Mouse (Mus musculus) gastrocnemius, adult 18-20 months (tissue): ENCODE measurements around the gene Dolk. TPM values are rescaled to one million over a fixed set of nuclear protein-coding genes. Genes with fewer than 3 reads are reported as not detected.

Source experiments
- DNase-seq: peaks from one replicate; pipeline ENCODE4 v3.0.0; 2021; ENCODE audit warnings: low spot score
- long read RNA-seq, 2 experiments: library from polyadenylated mRNA; stranded (forward); transcript quantifications; one replicate each; pipeline ENCODE4 v2.0.0; 2021
- total RNA-seq, 2 experiments: library from RNA; stranded (reverse); gene quantifications; 2 replicates each; pipeline ENCODE4 v1.2.3; 2021

Dolk gene
- 10 to 100 TPM; 20.9 to 22.4 TPM for total RNA-seq
- long read RNA-seq, experiment 1, transcript Dolk-201 (1 exons, 2,104 nt): major isoform, 54 of 54 reads
- long read RNA-seq, experiment 1, partial matches to known transcripts: 0 of 54 reads
- long read RNA-seq, experiment 1, other reads (novel, unspliced or antisense): 0 of 54 reads
- long read RNA-seq, experiment 2, transcript Dolk-201 (1 exons, 2,104 nt): major isoform, 38 of 38 reads
- long read RNA-seq, experiment 2, partial matches to known transcripts: 0 of 38 reads
- long read RNA-seq, experiment 2, other reads (novel, unspliced or antisense): 0 of 38 reads

DNA sequence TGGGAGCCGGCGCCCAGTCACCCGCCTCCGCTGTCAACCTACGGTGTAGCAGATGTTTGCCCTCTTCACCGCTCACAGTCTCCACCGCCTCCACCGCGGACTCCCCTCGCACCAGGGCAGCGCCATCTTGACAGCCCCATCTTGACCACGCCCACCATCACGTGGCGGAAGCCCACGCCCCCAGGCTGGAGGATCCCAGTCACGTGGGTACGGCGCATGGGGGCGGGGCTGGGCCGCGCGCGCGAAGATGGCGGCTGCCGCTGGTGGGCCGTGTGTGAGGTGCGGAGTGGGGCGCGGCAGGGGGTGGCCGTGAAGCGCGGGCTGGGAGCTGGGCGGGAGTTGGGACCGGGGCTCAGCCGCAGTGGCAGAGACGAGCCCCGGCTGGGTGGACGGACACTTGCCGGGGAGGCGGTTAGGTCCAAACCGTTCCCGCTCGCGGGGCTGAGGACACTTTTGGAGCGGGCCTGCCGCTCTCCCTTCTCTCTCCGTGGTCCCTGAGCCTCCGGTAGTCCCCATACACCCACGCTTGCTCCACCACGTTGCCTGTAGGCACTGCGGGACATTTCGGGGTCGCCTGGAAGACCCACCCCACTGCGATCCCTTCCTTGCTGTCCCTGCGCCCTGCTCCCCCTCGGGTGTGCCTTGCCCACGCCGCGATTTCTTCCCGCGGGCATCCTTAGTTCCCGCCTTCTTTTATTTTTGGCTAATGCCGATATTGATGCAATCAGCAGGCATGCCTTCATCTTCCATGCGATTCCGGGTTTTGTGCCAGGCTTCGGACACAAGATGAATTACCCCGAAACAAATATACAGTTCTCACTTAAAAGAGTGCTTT is at the start of gene Dolk, which contains the start of gene Nup188:
Dolk (minus strand) TSS at position 143 of the 835 bp plus-strand sequence.
Nup188 (plus strand) TSS at position 206 of the 835 bp plus-strand sequence.
- peak; percentile 96 for DNase-seq

DNA sequence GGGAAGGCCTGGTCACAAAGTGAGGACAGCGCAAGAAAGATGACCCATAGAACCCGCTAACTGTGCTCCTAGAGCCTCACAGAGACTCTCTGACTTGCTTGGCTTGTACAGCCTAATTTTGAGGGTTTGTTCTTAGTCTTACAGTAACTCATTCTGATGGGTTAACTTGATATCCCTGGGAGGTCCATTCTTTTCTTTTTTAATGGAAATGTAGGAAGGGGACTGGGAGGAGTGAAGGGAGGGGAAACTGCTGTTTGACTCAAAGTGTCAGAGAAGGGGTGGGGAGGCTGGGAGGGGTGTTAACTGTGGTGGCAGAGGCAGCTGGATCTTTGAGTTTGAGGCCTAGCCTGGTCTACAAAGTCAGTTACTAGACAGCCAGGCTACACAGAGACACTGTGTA is 49.2 kb upstream of the Dolk start:
- DNase-seq: no peak

DNA sequence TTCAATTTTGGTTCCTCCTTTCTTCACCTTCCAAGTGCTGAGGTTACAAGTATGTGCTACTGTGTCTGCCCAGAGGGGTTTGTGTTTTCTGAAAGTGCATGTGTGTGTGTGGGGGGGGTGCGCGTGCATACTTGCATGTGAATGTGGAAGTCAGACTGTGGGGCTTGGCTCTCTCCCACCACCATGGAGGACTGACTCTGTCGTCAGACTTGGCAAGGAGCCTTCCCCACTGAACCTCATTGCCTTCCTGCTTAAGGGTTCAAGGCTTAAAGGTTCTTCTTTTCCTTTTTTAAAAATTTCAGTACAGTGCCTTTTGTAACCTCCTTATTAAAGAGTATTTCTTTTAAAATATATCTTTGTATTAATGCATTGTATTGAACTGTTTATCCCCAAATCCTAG is 42.7 kb upstream of the Dolk start:
- no peak for DNase-seq

DNA sequence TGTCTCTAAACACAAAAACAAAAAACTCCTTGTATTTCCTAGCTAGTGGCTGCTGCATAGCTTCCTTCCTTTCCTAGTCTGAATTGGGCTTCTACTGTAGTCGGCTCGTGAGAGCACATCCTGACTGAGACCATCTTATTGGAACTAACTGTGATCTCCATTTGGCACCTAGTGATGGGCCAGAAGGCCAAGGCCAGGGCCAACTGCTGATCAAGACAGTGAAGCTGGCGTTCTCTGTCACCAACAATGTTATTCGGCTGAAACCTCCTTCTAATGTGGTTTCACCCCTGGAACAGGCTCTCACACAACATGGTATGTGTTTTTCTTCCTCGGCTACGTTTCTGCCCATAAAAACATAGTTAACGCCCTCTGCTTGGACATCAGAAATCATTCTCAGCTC is 41.1 kb upstream of the Dolk start:
- DNase-seq: no peak

DNA sequence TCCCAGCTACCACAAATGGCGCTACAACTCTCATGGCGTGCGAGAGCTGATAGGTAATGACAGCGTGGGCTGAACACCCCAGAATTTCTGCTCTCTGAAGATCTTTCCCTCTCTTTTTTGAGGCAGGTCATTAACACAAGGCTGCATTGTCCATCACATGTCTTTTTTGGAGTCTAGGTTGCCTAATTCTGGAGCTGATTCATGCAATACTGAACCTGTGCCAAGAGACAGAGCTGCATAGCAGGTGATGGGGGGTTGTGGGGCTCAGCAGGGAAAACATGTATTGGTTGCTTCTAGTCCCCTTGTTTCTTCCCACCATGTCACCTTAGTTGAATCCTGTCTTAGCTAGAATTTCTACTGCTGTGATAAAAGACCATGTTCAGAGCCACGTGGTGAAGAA is 39.2 kb upstream of the Dolk start:
- no peak for DNase-seq

DNA sequence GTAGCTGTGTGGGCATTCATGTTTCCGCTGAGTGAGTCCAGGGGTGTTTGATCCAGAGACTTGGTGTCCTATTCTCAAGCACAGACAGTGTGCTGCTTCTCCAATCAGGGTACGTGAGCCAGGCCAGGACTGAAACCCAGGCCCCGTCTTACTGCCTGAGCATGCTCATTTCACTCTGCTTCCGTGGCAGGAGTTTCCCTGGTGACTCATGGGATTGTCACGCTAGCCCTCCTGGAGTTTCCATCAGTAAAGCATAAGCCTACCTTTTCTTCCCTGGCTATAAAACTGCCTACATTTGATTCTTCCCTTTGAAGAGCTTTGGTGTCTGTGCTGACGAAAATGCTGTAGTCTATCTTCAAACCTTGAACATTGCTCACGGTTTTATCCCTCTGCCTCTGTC is 37.0 kb upstream of the Dolk start:
- DNase-seq: no peak

DNA sequence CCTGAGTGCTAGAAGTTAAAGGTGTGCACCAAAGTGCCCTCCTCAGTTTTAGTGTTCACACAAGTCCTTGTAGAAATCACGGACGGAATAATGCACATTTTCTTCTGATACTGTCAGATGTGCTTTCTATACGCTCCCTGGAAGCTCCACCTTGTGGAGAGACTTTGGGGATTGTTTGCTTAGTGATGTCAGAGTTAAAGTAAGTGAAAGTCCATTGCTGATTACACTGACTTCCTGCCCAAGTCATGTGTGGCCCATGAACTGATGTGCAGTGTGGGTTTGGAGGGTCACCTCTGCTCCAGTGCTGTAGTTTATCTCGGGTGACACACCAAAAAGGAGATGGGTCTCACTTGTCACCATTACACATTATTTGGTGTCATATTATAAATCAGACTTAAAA is 33.1 kb upstream of the Dolk start:
- DNase-seq: no peak

DNA sequence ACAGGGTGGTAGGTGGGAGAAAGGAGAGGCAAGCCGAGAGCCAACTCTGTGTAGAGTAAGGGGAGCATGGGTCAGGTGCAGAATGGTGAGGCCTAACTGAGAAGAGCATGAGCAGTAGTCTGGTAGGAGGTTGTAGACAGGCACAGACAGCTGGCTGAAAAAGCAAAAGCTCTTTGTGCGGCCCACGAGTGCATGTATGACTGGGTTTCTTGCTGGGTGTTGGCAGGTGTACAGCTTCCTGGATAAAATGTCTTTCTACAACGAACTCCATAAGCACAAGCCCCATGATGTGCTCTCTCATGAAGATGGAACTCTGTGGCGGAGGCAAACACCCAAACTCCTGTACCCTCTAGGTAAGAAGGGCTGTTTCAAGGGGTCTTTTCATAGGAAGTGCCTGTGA is 30.8 kb upstream of the Dolk start:
- no peak for DNase-seq

DNA sequence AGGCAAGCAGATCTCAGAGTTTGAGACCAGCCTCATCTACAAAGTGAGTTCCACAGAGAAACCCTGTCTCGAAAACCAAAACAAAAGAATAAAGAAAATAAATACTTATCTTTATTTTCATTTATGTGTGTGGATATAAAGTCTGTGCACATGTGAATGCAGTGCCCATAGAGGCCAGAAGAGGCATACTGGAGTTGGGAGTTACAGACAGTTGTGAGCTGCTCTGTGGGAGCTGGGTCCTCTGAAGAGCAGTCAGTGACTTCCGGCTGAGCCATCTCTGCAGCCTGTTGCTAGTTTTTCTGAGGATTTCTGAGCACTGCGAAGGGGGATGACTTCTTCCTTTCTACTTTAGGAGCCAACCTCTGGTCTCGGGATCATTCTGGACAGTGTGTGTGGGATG is 30.0 kb upstream of the Dolk start:
- no peak for DNase-seq

DNA sequence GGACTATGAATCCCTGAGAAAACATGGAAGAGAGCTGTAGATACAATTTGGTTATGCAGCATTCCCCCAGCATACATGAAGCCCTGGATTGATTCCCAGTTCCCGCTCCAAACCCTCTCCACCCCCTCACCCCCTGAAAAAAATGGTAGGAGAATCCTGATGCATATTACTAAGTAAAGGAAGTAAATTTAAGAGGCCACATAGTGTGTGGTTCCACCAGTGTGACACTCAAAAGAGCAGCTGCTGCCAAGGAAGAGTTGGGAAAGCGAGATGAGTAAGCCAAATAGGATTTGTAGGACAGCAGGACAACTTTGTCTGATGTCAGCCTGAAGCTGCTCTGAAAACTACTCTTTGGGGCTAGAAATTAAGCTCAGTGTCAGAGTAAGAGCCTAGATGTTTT is 25.3 kb upstream of the Dolk start:
- no peak for DNase-seq

DNA sequence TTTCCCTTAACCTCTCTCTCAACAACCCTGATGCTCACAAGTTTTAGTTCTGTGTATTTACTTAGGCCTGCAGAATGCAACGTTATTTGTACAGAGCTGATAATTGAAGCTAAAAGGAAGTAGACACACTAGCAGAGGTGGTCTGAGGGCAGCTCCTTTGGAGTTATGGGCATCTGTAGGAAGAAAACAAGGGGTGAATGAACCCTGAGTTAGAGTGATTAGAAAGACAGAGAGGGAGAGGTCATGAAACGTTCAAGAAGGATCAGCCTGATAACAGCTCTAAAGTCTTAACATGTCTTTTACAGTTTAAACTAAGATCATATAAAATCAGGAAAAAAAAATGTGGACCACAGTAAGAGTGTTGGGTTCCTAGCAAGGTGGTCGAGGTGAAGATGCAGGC is 23.2 kb upstream of the Dolk start:
- DNase-seq: no peak

DNA sequence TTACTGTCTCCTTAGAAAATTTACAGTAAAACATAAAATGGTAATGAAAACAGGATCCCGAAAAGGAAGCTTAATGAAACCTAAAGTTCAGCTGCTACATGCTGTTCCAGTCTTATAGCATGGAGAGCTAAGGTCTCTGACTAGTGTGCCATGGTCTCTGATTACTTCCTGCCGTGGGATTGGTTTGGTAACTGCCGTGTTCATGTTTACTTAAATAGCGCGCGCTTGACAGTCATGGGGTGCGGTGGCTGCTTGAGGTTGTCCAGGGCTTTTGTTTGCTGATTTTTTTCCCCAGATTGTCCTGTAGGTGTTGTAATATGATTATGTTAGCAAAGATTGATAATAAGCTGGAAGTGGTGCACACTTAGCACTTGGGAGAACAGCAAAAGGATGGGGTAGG is 20.0 kb upstream of the Dolk start:
- DNase-seq: no peak

DNA sequence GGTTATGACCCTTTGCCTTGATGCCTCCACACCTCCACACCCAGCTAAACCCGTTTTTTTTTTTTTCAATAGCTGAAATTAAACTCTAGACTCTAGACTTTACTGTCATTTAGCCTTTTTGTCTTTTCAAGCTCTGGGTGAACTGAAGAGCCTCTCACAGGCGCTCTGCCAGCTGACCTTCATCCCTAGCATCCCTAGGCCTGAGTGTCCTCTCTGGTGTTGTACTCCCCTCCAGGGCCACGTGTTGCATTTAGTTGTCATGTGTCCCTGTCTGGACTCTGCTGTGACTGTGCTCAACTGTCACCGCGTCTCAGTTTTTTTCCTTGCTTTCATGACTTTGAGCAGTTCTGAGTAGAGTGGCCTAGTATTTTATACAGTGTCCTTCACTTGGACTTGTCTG is 13.8 kb upstream of the Dolk start:
- no peak for DNase-seq

DNA sequence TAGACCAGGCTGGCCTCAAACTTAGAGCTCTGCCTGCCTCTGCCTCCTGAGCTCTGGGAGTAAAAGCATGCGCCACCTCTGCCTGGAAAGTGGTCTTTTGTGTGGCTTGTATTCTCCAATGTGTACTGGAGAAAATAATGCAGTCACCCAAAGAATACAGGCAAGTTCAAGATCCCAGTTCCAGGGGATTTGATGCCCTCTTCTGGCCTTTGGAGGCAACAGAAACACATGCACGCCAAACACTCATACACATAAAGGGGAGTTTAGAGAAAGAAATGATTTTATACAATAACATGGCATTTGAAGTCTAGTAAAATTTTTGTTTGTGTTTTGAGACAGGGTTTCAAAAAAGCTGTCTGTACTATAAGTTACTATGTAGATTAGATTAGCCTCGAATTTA is 13.4 kb upstream of the Dolk start:
- DNase-seq: no peak

DNA sequence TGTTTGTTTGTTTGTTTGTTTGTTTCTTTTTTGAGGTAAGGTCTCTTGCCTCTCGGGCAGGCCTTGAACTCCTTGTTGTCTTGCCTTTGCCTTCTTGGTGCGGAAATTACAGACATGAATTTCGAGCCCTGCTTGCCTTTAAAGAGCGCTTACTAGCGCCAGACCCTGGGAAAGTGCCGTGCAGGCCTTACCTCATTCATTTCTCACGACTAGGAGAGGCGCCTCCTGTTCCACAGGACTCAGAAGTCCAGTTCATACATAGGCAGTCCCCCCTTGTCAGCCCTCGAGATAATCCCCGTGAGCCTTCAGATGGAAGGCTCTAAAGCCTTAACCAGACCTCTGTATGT is 866 bp upstream of the Dolk start:
- DNase-seq: no peak

DNA sequence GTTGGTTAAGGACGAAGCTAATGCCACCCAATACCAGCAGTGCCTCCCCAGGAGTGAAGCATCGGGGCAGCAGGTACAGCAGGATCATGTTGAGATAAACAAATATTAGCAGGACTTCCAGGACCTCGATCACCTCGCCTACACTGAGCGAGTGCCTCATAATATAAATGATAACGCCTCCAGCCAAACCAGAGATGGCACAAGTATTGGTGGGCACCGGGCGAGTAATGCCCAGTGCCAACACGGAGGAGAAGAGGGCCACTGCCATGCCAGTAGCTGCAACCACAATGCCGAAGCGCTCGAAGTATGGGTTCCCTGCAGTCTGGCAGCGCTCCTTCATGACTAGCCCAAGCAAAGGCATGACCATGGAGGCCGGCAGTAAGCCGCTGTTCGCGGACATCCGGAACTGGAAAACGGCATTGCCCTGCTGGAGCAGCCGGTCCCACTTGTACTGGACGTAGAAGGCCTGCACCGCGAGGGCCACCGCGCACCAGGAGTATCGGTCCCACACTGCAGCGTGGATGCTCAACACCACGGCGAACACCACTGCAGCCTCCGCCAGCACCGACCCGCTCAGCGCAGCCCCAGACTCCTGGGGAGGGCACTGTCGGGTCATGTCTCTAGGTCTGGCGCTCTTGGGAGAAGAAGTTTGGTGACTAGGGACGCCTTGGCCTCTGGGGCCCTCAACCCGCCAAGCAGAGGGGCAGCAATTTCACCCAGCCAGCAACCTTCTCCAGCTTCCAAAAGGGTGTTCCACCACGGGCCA is 535 bp downstream of the Dolk start:
- DNase-seq: no peak

DNA sequence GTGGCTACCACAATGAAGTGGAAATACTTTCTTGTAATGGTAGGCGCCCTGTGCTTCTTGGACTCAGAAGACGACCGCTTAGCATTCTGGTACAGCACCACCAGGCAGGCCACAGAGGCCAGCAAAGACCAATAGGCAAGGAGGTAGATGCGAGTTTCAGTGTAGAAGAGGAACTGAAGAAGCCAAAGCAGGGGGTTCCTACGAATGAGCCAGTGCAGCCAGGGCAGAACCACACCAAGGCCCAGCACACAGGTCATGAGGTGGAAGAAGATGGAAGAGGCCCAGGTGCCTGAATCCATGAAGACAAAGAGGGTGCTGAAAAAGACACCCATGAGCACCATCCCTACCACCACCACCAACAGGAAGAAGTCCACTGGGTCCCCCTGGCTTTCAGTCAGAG is 1.1 kb downstream of the Dolk start:
- no peak for DNase-seq

DNA sequence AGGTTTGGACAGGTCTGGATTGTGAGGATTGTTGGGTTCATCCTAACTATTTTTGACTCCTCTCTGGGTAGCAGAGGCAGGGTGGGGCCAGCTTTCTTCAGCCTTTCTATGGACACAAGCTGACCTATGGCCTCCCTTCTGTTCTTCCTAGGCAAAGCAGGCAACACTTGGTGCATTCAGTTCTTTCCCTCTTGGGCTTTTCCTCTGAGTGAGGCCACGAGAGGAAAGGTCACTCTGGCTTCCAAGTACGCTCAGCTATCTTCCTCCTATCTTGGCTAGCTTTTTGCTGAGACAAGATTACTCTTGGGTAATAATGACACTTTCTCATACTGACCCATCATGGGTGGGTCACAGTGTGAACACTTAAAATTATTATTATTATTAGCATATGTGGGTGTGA is 2.9 kb downstream of the Dolk start:
- no peak for DNase-seq

DNA sequence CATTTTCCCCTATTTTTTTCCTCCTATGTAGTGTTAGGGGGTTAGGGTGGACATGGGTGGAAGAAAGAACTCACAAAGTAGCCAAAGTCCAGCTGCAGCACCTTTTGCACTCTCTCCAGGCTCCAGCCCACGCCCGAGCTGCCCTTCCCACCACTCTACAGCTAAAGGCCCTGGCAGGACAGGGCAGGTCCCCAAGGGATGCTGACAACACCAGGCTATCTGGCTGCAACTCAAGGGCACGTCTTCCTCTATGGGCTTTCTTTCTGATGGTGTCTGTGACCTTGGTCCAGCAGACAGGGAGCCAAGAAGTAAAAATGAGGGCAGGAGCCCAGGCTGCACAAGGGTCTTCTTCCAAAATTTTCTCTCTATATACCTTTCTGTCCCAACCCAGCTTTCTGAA is 4.5 kb downstream of the Dolk start:
- no peak for DNase-seq

DNA sequence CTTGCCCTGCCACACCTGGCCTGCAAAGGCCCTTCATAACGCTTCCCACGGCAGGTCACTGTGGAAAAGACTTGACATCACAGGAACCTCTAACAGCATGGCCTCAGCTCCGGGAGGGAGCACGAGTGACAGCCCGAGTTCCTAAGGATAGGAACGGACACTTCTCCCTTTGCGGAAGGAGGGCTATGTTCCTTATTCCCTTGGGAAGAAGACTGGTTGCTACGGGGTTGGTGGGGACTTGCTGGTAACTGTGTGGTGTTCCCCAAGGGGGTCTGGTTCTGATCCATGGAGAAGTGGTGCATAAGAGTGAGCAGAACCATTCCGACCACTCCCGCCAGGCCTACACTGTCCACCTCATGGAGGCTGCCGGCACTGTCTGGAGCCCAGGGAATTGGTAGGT is 5.4 kb downstream of the Dolk start, which contains the start of gene Gm28038:
Gm28038 (plus strand) TSS at position 301 of the 400 bp plus-strand sequence.
- no peak for DNase-seq

DNA sequence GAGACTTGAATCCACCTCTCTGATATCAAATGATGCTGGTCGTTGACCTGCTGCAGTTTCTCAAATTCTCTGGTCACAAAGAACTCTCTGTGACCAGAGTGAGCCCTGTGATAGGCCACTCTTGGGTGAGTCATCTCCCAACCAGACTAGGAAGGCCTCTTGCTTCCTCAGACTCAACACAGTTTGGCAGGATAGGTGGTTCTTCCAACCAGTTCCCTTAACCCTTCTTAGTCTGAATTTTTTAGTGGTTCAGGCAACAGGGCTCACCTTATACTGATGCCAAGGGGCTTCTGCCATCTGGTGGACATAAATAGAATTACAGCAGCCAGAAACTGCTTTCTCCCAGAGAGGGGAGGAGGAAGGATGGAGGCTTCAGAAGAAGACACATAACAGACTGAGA is 16.0 kb downstream of the Dolk start:
- peak; percentile 87 for DNase-seq

DNA sequence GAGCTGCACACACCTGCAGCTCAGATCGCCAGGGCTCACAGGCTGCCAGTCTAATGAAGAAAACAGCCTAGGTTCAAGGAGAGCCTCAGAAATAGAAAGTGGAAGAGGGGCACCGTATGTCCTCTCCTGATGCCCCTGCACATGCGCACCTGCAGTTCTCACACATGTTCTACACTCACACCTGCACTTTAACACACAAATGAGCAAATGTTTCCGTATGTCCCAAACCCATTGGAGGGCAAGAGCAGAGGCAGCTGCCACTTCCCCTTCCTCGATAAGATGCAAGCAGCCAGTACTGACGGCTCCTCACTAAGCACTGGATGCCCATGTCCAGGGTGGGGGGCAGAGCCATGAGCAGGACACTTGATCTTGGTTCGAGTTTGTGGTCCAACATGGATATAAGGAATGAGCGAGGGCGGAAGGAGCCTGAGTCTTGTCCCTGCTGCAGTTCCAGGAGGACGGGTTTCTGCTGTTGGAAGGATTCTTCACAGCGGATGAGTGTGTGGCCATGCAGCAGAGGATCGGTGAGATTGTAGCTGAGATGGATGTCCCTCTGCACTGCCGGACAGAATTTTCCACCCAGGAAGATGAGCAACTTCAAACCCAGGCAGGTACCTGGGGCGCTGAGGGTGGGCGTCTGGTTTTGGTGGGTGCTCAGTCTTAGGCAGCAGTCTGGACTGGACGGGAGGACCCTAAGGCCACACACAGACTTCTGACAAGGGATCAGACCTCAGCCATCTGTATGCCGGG is 16.7 kb downstream of the Dolk start:
- no peak for DNase-seq
